Mouse (Mus musculus): ENCODE measurements around the gene Plch2. TPM values are rescaled to one million over a fixed set of nuclear protein-coding genes. Genes with fewer than 3 reads are reported as not detected.
A peak's percentile ranks its signal among the peaks of the same experiment; 100 is the strongest.

Plch2 gene
- polyA plus RNA-seq, 1 experiment from 2014 or later: 0.30 TPM

DNA sequence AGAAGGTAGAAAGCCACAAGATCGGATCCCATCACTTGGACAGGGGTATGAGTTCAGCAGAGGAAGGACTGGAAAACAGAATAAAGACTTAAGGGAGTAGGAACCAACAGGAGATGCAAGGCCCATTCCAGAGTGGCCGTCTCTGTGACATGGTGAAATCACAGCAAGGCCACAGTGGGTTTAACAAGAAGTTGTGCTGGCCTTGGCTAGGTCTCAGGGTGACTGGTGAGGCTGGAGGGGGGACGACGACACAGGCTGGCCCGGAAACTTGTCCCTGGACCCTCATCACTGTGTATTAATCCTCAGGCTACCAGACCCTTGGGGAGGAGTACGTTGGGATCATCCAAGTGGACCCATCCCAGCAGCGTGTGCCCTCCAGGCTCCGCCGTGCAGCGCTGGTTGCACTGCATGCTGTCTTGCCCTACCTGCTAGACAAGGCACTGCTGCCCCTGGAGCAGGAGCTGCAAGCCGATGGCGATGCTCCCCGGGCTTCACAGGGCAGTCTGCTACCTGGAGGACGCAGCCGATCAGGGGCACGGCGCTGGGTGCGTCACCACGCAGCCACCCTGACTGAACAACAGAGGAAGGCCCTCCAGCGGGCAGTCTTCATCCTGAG lies 11.9 kb upstream of the Plch2 start:
- Histone ChIP-seq H3K27me3 (ENCODE audit: control insufficient read depth, insufficient read depth, low read length) (no peaks in the 10 kb centered on the region), H3K36me3 (ENCODE audit: control insufficient read depth, insufficient read depth, low read length) (peaks cover 38% of the 10 kb centered on the region), H3K4me2 (peak overlapping the region; percentile 89; the same call in 1 of the 2 replicates), H3K9ac (ENCODE audit: low read depth, low read length) (0 out of 2 replicates have a peak overlapping the region, but pooled peaks have one; percentile 81), H3K9me3 (replicated peaks; ENCODE audit: control insufficient read depth, low read length) (no peaks in the 10 kb centered on the region), H3K4me3 (ENCODE audit: low read depth, low read length) (no peak overlapping the region), H3K27ac (ENCODE audit: low read depth, low read length) (no peak overlapping the region), H3K4me1 (ENCODE audit: control insufficient read depth, insufficient read depth, low read length) (peaks cover 16% of the 10 kb centered on the region)
- 91% methylated on average over 20 of the region's 20 CpGs for WGBS (ENCODE audit: insufficient replicate concordance)
- ATAC-seq (replicated peaks; ENCODE audit: insufficient number of reproducible peaks, low FRiP score, low TSS enrichment): no peak

- Histone ChIP-seq H3K4me3 (ENCODE audit: low read depth, low read length) (peak within 1 kb of the TSS; percentile 55), H3K4me2 (peak within 1 kb of the TSS; percentile 89), H3K9ac (ENCODE audit: low read depth, low read length) (peak within 1 kb of the TSS; percentile 81), H3K36me3 (ENCODE audit: control insufficient read depth, insufficient read depth, low read length) (peaks cover 28% of the 10 kb centered on the region), H3K4me1 (ENCODE audit: control insufficient read depth, insufficient read depth, low read length) (peaks cover 16% of the 10 kb centered on the region), H3K27ac (ENCODE audit: low read depth, low read length) (peak within 1 kb of the TSS; percentile 35), H3K27me3 (ENCODE audit: control insufficient read depth, insufficient read depth, low read length) (no peaks in the 10 kb centered on the region), H3K9me3 (replicated peaks; ENCODE audit: control insufficient read depth, low read length) (no peaks in the 10 kb centered on the region)
- peak; percentile 91 for ATAC-seq (replicated peaks; ENCODE audit: insufficient number of reproducible peaks, low FRiP score, low TSS enrichment)
- WGBS (ENCODE audit: insufficient replicate concordance): under 1% methylated on average over 48 of the region's 48 CpGs
These were observed 10.4 kb upstream of the Plch2 start, which contains the start of gene Pex10 for GRCm38 (mm10) chr4:155066834-155067522. Gene Pex10 (plus strand): TSS chr4:155067016.

- WGBS (ENCODE audit: insufficient replicate concordance): 4% methylated on average over 15 of the region's 15 CpGs
- H3K9ac ChIP-seq (ENCODE audit: low read depth, low read length): no peak overlapping the region
- ATAC-seq (replicated peaks; ENCODE audit: insufficient number of reproducible peaks, low FRiP score, low TSS enrichment): peak; percentile 14
These were observed 9.6 kb upstream of the Plch2 start for GRCm38 (mm10) chr4:155065970-155066833.

DNA sequence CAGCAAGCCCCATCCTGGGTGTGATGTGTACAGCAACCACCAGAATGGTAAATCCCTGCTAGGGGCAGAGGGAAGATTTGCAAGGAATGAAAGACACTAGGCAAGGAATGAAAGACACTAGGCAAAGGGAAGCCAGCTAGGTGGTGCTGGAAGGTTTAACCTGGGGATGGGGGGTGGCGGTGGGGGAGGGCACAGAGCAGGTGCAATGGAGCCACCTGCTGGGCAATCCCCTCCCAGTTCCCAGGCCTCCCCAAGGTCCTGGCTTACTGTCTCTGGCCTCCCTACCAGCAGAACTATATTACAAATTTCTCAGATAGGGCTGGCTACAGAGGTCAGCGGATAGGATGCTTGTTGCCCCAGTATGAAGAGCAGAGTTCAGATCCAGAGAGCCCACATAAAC lies 7.9 kb upstream of the Plch2 start:
- 39% methylated on average over 2 of the region's 2 CpGs for WGBS (ENCODE audit: insufficient replicate concordance)
- Histone ChIP-seq H3K27me3 (ENCODE audit: control insufficient read depth, insufficient read depth, low read length) (0 out of 2 replicates have a peak, but pooled peaks cover 3% of the 10 kb centered on the region), H3K4me3 (ENCODE audit: low read depth, low read length) (no peak overlapping the region), H3K4me2 (no peak overlapping the region), H3K27ac (ENCODE audit: low read depth, low read length) (no peak overlapping the region), H3K4me1 (ENCODE audit: control insufficient read depth, insufficient read depth, low read length) (peaks cover 16% of the 10 kb centered on the region), H3K36me3 (ENCODE audit: control insufficient read depth, insufficient read depth, low read length) (peaks cover 5% of the 10 kb centered on the region), H3K9me3 (replicated peaks; ENCODE audit: control insufficient read depth, low read length) (no peaks in the 10 kb centered on the region), H3K9ac (ENCODE audit: low read depth, low read length) (no peak overlapping the region)
- ATAC-seq (replicated peaks; ENCODE audit: insufficient number of reproducible peaks, low FRiP score, low TSS enrichment): no peak

More at GRCm38 (mm10) chr4:155065970-155066833, 9.6 kb upstream of the Plch2 start:
- Histone ChIP-seq H3K9me3 (replicated peaks; ENCODE audit: control insufficient read depth, low read length) (no peaks in the 10 kb centered on the region), H3K36me3 (ENCODE audit: control insufficient read depth, insufficient read depth, low read length) (peaks cover 20% of the 10 kb centered on the region), H3K27me3 (ENCODE audit: control insufficient read depth, insufficient read depth, low read length) (0 out of 2 replicates have a peak, but pooled peaks cover 3% of the 10 kb centered on the region), H3K4me2 (peak overlapping the region; percentile 89), H3K27ac (ENCODE audit: low read depth, low read length) (0 out of 2 replicates have a peak overlapping the region, but pooled peaks have one; percentile 35), H3K4me3 (ENCODE audit: low read depth, low read length) (peak overlapping the region; percentile 55), H3K4me1 (ENCODE audit: control insufficient read depth, insufficient read depth, low read length) (peaks cover 16% of the 10 kb centered on the region)

GRCm38 (mm10) chr4:155063895-155064294 lies 7.3 kb upstream of the Plch2 start:
- 36% methylated on average over 3 of the region's 3 CpGs for WGBS (ENCODE audit: insufficient replicate concordance)
- ATAC-seq (replicated peaks; ENCODE audit: insufficient number of reproducible peaks, low FRiP score, low TSS enrichment): no peak
- Histone ChIP-seq H3K27me3 (ENCODE audit: control insufficient read depth, insufficient read depth, low read length) (0 out of 2 replicates have a peak, but pooled peaks cover 3% of the 10 kb centered on the region), H3K4me1 (ENCODE audit: control insufficient read depth, insufficient read depth, low read length) (peaks cover 16% of the 10 kb centered on the region), H3K9me3 (replicated peaks; ENCODE audit: control insufficient read depth, low read length) (no peaks in the 10 kb centered on the region), H3K27ac (ENCODE audit: low read depth, low read length) (no peak overlapping the region), H3K4me3 (ENCODE audit: low read depth, low read length) (no peak overlapping the region), H3K9ac (ENCODE audit: low read depth, low read length) (no peak overlapping the region), H3K36me3 (ENCODE audit: control insufficient read depth, insufficient read depth, low read length) (peaks cover 2% of the 10 kb centered on the region; the same call in 1 of the 2 replicates), H3K4me2 (no peak overlapping the region)

DNA sequence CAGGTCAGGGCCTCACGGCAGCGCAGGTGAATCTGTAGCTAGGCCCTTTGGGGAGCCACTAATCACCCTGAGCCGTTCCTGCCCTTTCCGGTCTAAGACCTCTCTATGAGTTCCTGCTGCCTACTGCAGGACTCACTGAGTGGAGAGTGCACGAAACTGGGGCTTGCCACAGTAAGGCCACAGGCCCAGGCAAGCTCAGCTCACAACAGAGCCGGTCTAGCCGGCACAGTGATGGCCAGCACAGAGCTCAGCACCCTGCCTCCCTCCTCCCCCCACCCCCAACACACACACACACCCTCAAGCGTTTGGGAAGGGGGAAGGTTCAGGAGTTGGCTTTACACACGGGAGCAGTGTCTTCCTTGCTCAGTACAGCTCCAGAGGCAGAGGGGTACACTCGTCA lies 1.7 kb upstream of the Plch2 start:
- no peaks in the 10 kb centered on the region for H3K9me3 ChIP-seq (replicated peaks; ENCODE audit: control insufficient read depth, low read length)
- H3K36me3 ChIP-seq (ENCODE audit: control insufficient read depth, insufficient read depth, low read length): no peaks in the 10 kb centered on the region
- no peak overlapping the region for H3K9ac ChIP-seq (ENCODE audit: low read depth, low read length)
- H3K4me2 ChIP-seq: no peak overlapping the region
- H3K4me3 ChIP-seq (ENCODE audit: low read depth, low read length): no peak overlapping the region
- WGBS (ENCODE audit: insufficient replicate concordance): 46% methylated on average over 10 of the region's 10 CpGs
- ATAC-seq (replicated peaks; ENCODE audit: insufficient number of reproducible peaks, low FRiP score, low TSS enrichment): no peak
- H3K4me1 ChIP-seq (ENCODE audit: control insufficient read depth, insufficient read depth, low read length): no peaks in the 10 kb centered on the region
- peaks cover 11% of the 10 kb centered on the region; the same call in 1 of the 2 replicates for H3K27me3 ChIP-seq (ENCODE audit: control insufficient read depth, insufficient read depth, low read length)
- H3K27ac ChIP-seq (ENCODE audit: low read depth, low read length): no peak overlapping the region

GRCm38 (mm10) chr4:155050116-155050515 lies 6.5 kb downstream of the Plch2 start:
- Histone ChIP-seq H3K9ac (ENCODE audit: low read depth, low read length) (no peak overlapping the region), H3K4me2 (no peak overlapping the region), H3K4me3 (ENCODE audit: low read depth, low read length) (no peak overlapping the region), H3K9me3 (replicated peaks; ENCODE audit: control insufficient read depth, low read length) (no peaks in the 10 kb centered on the region), H3K27me3 (ENCODE audit: control insufficient read depth, insufficient read depth, low read length) (peaks cover 25% of the 10 kb centered on the region), H3K4me1 (ENCODE audit: control insufficient read depth, insufficient read depth, low read length) (no peaks in the 10 kb centered on the region), H3K36me3 (ENCODE audit: control insufficient read depth, insufficient read depth, low read length) (no peaks in the 10 kb centered on the region), H3K27ac (ENCODE audit: low read depth, low read length) (no peak overlapping the region)
- 64% methylated on average over 7 of the region's 7 CpGs for WGBS (ENCODE audit: insufficient replicate concordance)
- ATAC-seq (replicated peaks; ENCODE audit: insufficient number of reproducible peaks, low FRiP score, low TSS enrichment): no peak

- ATAC-seq (replicated peaks; ENCODE audit: insufficient number of reproducible peaks, low FRiP score, low TSS enrichment): no peak
- no peaks in the 10 kb centered on the region for H3K36me3 ChIP-seq (ENCODE audit: control insufficient read depth, insufficient read depth, low read length)
- no peak overlapping the region for H3K9ac ChIP-seq (ENCODE audit: low read depth, low read length)
- no peak overlapping the region for H3K4me3 ChIP-seq (ENCODE audit: low read depth, low read length)
- no peaks in the 10 kb centered on the region for H3K9me3 ChIP-seq (replicated peaks; ENCODE audit: control insufficient read depth, low read length)
- no peak overlapping the region for H3K4me2 ChIP-seq
- no peak overlapping the region for H3K27ac ChIP-seq (ENCODE audit: low read depth, low read length)
- peaks cover 5% of the 10 kb centered on the region; the same call in 1 of the 2 replicates for H3K4me1 ChIP-seq (ENCODE audit: control insufficient read depth, insufficient read depth, low read length)
- peaks cover 59% of the 10 kb centered on the region for H3K27me3 ChIP-seq (ENCODE audit: control insufficient read depth, insufficient read depth, low read length)
- WGBS (ENCODE audit: insufficient replicate concordance): 72% methylated on average over 14 of the region's 14 CpGs
These were observed 9.9 kb downstream of the Plch2 start for GRCm38 (mm10) chr4:155046636-155047035.

Data from heart, embryonic 11.5 days (tissue).